Mouse (Mus musculus) cerebellum, adult 11-12 months (tissue): ENCODE data around the gene Eef1g.
A peak's percentile ranks its signal among the peaks of the same experiment; 100 is the strongest.

Experiments
- DNase-seq: peaks from one replicate; pipeline ENCODE4 v3.0.0; 2022

The Eef1g gene

DNA sequence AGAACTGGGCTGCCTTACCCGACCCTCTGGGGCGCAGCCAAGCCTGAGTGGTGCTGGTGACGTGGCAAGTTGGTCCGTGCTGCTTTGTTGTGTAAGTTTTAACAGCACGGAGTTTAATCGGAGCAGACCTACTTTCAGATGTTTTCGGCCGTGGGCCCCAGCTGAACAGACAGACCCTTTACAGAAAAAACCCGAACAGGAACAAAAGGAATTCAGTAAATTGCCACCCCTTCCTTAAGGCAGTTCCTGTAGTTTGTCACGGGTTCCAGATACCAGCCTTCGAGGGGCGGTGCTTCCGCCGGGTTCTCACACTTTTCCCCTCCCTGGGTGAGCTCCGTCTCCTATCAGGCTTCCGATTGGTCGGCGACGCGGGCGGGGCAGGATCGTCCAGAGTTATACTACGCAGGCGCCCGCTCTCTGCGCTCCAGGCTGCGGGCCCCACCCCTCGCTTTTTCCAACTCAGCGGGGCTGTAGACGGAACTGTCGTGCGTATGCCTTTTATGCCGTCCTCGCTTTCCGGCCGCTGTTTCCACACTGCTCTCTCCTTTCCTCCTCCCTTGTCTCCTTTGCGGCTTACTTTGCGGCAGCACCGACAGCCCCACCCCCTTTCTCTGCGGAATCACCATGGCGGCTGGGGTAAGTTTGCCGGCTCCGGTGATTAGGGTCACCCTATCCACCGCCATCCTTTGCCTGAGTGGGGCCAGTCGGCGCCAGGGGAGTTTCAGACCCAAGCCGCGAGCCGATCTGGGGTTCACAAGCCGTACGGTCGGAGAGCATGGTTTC, at the start of gene Eef1g:
Gene Eef1g (plus strand): TSS at position 452 of the 783 bp plus-strand sequence.
- peak; percentile 100 for DNase-seq

DNA sequence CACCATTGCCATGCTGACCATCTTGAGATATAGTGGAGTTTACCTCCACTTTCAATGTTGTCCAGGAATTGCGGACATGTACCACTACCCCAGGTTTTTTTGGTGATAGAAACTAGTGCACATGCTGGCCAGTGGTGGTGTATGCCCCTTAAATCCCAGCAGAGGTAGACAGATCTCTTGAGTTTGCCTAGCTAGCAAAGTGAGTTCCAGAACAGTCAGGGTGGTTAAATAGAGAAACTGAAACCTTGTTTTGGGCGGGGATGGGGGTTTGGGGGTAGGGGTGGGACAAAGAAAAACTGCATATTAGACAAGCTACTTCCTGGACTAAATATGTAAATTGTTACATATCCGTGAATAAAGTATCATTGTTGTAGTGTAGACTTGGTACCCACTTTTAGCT, 47.8 kb upstream of the Eef1g start:
- DNase-seq: no peak

DNA sequence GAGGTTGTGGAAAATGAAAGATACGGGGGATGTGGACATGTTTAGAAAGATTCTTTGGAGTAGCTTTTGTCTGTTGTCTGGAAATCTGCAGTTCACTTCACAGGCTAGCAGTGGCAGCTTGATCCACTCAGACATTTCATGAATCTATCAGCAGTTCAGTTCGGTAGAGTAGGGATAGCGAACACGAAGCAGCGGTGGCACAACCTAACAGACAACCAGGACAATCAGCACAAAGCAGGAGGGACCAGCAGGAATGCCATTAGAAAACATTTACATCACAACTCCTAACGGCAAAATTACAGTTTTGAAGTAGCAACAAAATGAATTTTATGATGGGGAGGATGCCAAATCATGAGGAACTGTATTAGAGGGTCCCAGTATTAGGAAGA, 47.2 kb upstream of the Eef1g start:
- no peak for DNase-seq

DNA sequence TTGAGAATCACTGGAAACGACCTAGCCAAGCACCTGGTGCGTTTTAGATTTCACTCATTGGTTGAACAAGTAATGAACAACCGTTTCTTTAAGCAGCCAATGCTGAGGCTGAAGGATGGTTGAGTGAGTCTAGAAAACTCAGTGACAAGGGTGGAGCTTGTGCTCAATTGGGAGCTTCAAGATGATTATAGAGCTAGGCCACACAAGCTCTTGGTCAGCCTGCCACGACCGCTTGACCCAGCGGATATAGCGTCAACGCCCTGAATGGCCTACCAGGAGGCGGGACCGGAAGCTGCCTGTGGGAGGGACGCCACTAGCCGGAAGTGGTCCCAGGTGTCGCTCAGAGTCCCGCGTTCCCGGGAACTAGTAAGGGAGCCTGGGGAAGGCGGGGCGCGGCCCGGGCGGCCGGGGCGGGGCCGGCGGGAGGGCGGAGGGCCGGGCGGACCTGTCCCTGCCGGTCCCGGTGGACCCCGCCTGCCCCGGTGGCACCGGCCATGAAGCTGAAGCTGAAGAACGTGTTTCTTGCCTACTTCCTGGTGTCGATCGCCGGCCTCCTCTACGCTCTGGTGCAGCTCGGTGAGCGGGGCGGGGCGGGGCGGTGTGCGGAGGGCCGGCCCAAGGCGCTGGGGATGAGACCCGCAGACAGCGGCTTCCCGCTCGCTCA, 46.6 kb upstream of the Eef1g start, which contains the start of gene B3gat3:
Gene B3gat3 (plus strand): TSS at position 302 of the 664 bp plus-strand sequence.
- peak; percentile 96 for DNase-seq

DNA sequence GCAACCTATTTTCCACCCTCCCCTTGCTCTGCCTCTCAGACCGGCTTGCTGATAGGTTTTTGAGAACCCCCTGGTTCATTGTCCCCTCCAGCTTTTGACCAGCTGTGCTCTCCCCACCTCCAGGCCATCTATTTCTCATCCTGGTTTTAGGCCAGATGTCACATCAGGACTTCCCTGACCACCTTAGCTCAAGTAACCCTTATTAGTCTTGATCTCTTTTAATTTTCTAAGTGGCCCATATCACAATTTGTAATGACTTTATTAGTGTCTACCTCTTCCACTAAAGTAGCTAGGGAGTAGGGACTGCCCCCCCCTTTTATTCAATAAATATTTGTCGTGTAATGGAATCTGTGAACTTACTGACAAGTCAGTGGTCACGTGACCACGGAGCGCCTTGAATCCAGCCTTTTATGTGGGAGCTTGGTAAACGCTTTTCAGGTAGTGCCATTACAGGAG, 46.0 kb upstream of the Eef1g start:
- no peak for DNase-seq

DNA sequence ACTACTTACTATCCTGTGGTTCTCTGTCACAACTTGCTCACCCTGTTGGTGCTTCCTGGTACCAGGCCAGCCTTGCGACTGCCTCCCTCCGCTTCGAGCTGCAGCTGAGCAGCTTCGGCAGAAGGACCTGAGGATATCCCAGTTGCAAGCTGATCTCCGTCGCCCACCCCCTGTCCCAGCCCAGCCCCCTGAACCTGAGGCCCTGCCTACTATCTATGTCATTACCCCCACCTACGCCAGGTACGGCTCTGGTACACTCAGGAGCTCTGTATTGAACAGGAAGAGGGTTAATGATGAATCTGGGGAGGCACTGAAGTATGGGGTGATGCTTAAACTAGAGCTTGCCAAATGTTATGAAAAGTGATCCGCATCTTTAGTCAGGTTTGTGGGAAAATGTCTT, 45.1 kb upstream of the Eef1g start:
- DNase-seq: no peak

DNA sequence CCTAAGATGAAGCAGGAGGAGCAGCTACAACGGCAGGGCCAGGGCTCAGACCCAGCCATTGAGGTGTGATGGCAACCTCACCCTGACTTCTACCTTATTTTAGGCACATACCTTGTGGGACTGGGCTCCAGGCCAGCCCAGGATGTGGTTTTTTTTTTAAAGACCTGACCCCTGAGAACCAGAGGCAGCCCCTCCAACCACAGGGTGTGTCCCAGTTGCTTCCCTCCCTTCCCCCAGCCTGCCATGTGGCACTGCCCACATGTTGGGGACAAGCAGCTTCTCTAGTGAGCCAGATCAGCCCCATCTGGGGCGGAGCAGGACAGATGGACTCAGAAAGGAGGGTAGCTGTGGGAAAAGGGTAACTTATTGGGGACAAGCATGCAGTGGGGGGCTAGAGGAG, 40.1 kb upstream of the Eef1g start:
- DNase-seq: peak; percentile 44

DNA sequence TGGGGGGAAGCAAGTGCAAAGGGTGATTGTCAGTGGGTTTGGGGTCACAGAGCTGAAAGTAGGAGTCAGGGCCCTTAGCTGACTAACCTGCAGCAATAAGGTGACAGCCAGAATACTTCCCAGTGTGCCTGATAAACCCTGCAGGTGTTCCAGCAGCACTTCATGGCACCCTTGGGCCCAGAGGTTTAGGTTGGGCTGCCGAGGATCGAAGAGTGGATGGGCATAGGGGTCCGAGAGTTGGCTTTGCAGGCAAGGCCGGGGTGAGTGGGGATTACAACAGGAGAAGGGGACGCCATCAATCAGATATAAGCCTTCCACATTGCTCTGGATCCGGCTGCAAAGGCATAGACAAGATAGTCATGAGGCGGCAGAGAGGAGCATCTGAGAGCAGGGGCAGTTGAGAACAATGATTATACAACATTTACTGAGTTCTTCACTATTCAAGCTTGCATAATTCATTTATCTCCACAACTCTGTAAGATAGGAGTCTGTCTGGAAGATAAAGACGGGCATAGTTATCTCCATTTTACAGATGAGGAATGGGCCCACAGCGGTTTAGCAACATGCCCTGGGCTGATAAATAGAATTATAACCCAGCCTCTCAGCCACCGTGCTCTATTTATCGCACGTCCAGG, 38.8 kb upstream of the Eef1g start:
- DNase-seq: no peak

DNA sequence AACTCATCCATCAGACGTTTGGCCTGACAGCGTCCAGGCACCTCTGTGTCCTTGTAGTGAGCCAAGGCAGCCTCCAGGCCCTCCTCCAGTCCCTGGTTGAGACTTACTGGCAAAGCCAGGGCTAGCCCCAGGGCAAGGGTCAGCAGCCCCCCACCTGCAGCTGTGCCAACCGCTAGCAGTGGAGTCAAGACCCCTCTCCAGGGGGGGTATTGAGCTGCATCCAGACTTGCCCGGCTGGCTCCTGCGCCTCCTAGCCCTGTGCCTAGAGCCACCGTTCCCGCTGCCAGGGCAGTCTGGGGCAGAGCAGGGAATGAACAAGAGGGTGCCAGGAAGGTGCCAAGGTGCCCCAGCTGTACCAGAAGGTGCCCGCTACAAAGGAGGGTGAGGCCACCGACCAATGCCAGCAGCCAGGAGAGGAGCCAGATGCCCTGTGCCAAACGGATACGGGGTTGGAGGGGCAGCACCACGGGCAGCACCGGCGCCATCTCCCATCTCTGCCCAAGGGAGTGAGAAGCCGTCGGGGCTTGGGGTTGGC, 38.1 kb upstream of the Eef1g start:
- peak; percentile 85 for DNase-seq

DNA sequence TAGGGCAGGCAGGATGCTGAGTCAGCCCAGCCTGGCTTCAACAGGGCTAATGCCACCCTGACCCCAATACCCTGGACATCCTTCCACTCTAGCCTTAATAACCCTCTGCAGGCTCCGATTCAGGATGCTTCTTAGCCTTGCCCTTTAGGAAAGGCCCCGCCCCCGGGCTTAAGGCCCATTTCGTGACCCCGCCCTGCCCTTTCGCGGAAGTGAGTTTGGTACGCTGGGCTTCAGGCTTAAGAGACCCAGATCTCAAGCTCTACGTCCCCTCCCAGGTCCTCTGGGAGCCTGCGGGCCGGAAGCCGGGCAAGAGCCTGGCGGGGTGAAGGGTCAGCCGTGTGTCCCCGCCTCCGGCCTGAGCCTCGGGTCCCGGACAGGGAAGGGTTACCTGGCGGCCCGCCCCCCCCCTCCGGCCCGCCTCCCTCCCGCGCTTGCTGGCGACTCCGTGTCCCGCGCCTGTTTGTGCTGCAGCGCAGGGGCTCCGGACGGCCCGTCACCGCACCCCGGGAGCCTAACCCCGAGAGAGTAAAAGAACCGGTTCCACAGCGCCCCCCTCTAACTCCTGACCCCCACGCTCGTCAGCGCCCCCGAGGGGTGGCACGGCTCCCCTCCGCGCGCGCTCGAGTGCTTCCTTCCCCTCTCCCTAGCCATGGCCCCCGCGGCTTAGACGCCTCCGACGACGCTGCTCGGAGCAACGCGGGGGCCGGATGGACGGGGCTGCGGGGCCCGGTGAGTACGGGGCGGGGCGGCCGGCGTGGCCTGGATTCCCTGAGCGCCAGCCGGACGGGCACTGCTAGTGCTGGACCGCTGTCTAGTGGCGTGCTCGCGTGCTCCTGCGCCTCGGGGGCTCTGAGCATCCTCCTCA, 37.4 kb upstream of the Eef1g start, which contains the start of the genes Rom1 and Eml3:
Gene Rom1 (minus strand): TSS at position 133 of the 865 bp plus-strand sequence.
Gene Eml3 (plus strand): TSS at position 329 of the 865 bp plus-strand sequence.
- peak; percentile 87 for DNase-seq

DNA sequence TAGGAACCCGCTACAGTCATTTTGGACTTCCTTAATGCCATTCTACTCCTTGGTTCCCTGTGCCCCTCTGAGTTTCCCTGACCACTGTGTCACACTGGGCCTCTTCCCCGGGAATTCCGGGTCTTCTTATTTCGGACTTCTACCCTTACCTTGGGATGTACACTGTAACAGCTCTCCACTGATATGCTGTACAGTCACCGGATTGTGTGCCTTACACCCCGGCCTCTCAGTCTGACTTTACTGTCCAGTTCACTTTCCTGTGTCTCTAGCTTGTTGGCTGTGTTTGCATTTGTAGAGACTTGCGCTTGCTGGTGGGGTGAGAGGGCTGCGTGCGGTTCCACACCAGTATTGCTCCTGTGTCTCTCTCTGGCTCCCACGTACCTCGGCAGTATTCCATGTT, 36.7 kb upstream of the Eef1g start:
- DNase-seq: no peak

DNA sequence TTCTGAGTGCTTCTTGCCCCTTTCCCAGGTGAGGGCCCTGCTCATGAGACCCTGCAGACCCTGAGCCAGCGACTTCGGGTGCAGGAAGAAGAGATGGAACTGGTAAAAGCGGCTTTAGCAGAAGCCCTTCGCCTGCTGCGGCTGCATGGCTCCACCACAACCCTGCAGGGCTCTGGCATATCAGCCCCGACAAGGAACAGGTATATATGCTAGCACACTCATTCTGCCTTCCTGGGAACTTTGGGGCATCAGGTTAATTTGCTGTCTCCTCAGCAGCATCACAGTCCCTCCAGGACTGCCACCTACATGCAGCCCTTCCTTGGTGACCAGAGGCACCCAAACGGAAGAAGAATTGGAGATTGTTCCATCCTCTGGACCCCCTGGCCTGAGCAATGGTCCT, 36.1 kb upstream of the Eef1g start:
- no peak for DNase-seq

DNA sequence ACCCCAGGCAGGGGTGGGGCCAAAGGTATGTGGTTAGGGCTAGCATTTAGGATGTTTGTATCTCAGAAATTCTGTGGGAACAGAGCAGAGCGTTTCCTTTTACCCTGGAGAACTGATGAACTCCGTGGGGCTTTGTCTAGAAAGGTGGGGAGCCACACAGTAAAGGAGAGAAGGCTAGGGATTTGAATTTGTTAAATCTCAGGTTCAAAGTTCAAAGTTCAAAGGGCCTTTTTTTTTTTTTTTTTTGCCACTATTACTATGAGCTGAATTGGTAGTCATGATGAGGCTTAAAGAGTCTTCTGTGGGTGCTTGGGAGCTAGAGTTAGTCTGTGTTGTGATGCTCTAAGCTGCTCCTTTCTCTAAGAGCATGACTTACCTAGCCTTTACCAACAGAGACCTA, 30.1 kb upstream of the Eef1g start:
- no peak for DNase-seq

DNA sequence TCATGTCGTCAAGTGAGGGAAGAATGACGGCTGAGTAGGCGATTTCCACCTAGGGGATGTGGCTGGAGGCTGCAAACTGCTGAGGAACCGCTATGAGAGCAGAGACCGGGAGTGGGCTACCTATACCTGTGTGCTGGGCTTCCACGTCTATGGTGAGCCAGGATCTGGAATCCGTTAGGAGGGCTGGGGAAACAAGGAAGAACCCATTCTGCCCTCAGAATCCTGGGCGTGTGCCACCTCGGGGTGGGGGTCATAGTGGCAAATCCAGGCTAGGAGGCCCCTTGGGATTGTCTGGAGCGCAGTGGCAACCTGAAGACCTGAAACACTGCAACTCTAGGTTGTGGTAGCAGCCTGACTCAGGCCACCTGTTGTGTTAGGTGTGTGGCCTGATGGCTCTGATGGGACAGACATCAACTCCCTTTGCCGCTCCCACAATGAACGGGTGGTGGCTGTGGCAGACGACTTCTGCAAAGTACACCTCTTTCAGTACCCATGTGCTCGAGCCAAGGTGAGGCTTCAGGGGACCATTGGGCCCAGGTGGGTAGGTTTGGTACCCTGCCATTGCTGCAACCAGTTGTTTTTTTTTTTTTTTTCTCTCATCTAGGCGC, 26.2 kb upstream of the Eef1g start:
- peak; percentile 73 for DNase-seq

DNA sequence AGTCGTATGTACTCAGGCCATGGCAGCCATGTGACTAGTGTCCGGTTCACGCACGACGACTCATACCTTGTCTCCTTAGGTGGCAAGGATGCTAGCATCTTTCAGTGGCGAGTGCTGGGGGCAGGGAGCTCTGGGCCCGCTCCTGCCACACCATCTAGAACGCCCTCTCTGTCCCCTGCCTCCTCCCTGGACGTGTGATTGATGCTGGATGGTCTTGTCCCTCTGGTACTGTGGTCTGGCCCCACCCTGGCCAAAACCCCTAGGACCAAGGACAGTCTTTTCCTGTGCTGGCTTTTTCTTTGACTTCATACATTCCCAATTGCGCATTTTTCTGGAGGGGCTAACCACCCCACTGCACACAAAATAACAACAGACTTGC, 25.7 kb upstream of the Eef1g start:
- DNase-seq: peak; percentile 69

DNA sequence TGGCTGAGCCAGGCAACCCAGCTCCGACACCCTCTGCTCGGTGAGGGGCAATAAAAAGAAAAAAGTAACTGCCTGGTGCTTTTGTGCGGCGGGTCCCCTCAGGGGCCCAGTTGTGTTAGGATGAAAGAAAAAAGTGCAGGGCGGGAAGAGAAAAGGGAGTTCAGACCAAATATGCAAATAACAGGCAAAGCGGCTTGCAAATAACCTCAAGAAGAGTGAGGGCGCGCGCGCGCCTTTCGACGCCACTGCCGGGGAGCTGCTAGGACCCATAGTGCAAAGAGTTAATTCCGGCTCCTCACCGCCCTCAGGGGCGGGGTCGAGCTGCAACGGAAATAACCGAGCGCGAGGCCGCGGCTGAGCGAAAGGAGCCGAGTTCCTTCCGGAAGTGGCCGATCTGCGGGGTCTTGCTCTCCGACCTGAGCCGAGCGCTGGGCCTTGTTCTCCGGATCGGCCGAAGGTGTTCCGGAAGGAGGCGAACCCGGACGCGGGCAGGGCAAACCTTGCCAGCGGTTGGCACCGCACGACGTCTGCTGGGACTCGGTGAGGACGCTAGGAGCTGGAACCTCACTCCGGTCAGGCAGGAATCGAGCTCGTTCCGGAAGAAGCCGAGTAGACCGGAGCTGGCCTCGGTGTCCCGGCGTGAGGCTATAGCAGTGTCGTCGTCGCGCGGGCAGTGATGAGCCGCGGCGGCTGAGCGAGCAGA, 25.2 kb upstream of the Eef1g start, which contains the start of gene Mta2:
Gene Mta2 (plus strand): TSS at position 361 of the 703 bp plus-strand sequence.
- peak; percentile 97 for DNase-seq

DNA sequence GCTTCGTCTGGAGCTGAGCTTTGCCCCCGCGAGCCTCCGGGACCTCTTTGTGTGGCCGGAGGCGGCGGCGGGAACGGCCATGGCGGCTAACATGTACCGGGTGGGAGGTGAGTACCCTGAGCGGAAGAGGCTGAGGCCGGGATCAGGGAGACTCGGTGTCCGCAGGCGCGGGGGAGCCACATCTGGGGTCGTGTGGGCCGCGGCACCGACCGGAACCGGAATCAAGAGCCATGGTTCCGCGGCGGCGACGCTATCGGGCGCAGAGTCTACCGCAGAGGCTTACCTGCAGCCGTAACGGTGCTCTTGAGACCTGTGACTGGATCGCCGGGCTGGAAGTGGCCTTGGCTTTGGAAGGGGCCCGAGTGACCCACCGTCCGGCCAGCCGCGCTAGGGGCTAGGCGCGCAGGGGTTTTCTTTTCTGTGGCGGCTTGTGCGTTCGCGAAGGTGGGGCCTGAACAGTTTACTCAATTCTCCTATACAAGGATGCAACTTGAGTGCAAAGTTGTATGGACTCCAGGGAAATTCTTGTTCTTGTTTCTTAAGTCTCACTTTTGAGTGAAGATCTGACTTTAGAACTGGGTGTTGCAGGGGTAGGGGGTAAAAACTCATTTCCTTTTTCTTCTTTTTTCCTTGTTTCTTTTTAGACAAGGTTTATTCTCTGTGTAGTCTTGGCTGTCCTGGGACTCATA, 24.4 kb upstream of the Eef1g start:
- DNase-seq: no peak

DNA sequence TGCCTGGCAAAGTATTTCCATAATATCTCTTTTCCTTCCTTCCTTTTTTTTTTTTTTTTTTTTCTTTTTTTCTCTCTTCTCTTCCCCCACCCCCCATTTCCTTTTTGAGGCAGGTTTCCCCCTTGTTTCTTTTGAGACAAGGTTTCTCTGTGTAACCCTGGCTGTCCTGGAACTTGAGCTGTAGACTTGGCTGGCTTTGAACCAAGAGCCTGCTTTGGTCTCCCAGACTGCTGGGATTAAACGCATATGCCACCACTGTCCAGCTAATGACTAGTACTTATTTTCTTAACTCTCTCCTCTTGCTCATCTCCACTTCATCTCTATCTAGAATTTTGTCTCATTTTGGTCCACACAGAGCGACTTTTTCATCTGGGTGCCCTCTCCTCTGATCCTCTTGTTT, 23.8 kb upstream of the Eef1g start:
- no peak for DNase-seq

DNA sequence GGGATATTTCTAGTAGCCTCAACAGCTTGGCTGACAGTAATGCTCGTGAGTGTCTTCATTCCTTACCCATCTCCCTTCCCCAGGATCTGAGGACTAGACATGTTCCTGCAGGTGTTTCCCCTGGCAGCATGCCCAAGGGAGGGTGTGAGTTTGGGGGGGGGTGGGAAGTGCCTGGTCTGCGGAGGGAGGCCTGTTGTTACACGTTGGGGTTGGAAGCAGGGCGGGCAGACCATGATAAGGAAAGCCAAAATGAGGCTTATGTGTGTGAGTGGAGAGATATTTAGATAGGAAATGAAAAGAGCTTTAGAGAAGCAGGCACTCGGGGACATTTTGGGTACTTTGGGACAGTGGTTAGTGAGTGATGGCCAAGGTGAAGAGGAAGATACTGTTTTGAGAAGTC, 22.8 kb upstream of the Eef1g start:
- DNase-seq: no peak

DNA sequence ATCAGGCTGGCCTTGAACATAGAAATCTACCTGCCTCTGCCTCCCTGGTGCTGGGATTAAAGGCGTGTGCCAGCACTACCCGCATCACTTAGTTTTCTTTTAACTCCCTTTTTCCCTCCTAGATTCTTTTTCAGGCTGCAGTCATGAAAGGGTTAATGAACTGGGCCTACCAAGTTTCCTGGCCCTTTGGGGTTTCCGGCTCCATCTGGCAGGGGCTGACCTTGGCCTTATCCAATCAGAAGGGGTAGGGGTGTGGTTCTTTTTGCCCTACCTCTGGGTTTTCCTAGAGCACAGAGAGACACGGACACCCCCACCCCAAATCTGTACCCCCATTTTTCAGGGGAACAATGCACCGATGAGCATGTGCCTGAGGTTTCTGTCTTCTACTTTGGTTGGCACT, 22.1 kb upstream of the Eef1g start:
- no peak for DNase-seq

DNA sequence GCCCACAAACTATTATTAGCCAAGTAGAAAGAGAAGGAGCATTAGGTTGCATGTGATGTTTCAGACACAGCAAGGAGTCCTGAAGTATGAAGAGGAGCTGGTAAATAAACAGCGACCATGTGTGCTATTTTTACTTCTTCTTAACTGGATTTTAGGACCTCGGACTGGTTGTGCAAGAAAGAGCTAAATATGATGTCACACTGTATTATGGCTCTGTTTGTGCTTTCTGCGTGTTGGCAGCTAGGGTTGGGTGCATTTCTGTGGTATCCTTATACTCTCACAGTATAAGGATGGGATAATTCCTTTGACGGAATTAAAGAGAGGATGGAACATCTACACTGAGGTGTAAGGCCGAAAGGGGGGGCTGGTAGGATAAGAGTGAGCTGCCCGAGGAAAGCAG, 21.6 kb upstream of the Eef1g start:
- DNase-seq: no peak
